Mouse (Mus musculus): Measurements from ENCODE around the gene Mad2l2. TPM values are rescaled to one million over a fixed set of nuclear protein-coding genes. Genes with fewer than 3 reads are reported as not detected.

Gene Mad2l2
- polyA plus RNA-seq, 1 experiment from 2014 or later = 71.7 TPM

DNA sequence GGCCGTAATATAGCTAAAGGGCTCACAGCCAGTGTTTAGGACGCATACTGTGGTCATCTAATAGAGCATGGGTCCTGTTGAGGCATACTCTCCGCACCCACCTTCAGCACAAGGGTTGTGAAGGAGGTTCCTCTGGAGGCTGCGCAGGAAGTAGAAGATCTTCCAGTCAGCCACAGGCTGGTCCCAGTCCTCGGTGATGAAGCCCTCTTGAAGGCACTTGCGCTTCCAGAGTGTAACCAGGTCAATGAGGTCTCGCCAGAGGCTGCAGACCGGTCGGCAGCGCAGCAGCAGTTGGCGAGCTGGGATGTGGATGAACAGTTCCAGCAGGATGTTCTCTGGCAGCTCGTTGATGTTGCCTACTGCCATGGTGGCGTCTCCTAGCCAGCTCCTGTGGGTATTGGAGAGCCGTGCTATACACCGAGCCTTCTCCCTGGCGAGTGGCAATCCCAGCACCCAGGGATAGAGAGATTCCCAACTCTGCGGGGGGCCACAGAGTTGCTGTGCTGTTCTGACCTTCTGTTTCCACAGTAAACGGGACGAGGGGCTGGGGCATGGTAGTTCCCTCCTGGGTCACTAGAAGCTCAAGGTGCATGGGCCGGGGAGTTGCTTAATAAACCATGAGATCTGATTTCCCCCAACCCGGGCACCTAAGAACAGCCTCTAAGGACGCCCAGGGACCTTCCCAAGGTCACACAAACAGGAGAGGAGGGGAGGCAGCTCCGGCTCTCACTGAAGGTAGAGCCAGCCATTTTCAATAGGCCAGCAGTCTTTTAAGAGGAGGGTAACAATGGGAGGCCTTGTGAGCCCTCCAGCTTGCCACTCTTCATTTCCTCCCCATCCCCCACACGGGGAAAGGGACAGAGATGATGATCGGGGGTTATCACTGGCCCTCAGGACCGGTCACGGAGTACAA lies 28.5 kb downstream of the Mad2l2 start:
- peak; percentile 35 for ATAC-seq (ENCODE audit: insufficient read depth, low FRiP score, low TSS enrichment)
- Histone ChIP-seq H3K9ac (ENCODE audit: low read length) (peak overlapping the region; percentile 67), H3K36me3 (ENCODE audit: control insufficient read depth, insufficient read depth, low read length) (peaks cover 5% of the 10 kb centered on the region), H3K4me3 (ENCODE audit: low read depth, low read length) (peak overlapping the region; percentile 50), H3K4me2 (ENCODE audit: low read depth) (peak overlapping the region; percentile 92), H3K27ac (ENCODE audit: low read depth, low read length) (peak overlapping the region; percentile 74), H3K27me3 (ENCODE audit: control insufficient read depth, insufficient read depth, low read length) (peaks cover 28% of the 10 kb centered on the region), H3K9me3 (ENCODE audit: control insufficient read depth, low read length) (no peaks in the 10 kb centered on the region), H3K4me1 (ENCODE audit: control insufficient read depth, insufficient read depth, low read length) (peaks cover 14% of the 10 kb centered on the region)
- 27% methylated on average over 27 of the region's 27 CpGs for WGBS
- peak; percentile 63 for DNase-seq (ENCODE audit: low spot score)

DNA sequence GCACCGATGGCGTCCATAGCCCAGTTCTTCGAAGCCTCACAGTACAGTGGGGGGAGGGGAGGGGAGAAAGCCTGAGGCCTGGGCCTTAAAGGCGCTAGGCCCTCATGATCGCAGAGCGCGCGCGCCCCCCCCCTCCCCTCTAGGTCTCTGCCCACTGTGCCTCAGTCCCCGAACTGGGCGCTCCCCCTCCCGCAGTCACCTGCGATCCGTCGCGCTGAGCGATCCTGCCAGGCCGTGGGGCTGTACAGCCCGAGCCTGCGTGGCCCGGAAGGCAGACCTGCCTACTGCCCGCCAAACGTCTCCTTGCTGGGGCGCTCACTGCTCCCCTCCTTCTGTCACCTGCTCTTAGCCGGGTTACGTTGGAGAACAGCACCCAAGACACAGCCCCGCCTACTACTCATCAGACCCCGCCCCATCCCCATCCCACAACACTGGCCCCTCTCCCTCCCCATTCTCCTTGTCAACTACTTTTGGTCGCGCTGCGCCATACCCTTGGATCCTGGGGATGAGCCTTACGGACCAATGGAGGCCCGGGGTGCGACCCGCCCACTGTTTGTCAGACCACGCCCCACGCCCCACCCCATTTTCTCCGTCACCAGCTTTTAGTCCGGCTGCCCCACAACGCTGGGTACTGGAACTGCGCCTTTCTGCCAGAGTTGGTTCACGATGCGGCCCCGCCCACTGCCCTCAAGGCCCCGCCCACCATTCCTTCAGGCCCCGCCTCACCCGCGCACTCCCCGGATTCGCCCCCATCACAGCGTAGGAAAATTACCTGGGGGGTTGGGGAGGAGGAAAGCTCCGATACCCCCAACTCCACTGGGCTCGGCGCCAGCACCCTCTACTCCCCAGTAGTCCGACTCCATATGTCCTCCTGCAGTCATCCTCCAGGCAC lies 29.6 kb downstream of the Mad2l2 start:
- peaks cover 5% of the 10 kb centered on the region for H3K36me3 ChIP-seq (ENCODE audit: control insufficient read depth, insufficient read depth, low read length)
- H3K4me1 ChIP-seq (ENCODE audit: control insufficient read depth, insufficient read depth, low read length) = peaks cover 17% of the 10 kb centered on the region
- H3K27me3 ChIP-seq (ENCODE audit: control insufficient read depth, insufficient read depth, low read length) = peaks cover 38% of the 10 kb centered on the region
- no peaks in the 10 kb centered on the region for H3K9me3 ChIP-seq (ENCODE audit: control insufficient read depth, low read length)
- H3K4me3 ChIP-seq (ENCODE audit: low read depth, low read length) = peak overlapping the region; percentile 50
- peak overlapping the region; percentile 67 for H3K9ac ChIP-seq (ENCODE audit: low read length)
- WGBS = under 1% methylated on average over 53 of the region's 55 CpGs
- DNase-seq (ENCODE audit: low spot score) = peak; percentile 97
- peak overlapping the region; percentile 92 for H3K4me2 ChIP-seq (ENCODE audit: low read depth)
- H3K27ac ChIP-seq (ENCODE audit: low read depth, low read length) = peak overlapping the region; percentile 74
- peak; percentile 92 for ATAC-seq (ENCODE audit: insufficient read depth, low FRiP score, low TSS enrichment)

DNA sequence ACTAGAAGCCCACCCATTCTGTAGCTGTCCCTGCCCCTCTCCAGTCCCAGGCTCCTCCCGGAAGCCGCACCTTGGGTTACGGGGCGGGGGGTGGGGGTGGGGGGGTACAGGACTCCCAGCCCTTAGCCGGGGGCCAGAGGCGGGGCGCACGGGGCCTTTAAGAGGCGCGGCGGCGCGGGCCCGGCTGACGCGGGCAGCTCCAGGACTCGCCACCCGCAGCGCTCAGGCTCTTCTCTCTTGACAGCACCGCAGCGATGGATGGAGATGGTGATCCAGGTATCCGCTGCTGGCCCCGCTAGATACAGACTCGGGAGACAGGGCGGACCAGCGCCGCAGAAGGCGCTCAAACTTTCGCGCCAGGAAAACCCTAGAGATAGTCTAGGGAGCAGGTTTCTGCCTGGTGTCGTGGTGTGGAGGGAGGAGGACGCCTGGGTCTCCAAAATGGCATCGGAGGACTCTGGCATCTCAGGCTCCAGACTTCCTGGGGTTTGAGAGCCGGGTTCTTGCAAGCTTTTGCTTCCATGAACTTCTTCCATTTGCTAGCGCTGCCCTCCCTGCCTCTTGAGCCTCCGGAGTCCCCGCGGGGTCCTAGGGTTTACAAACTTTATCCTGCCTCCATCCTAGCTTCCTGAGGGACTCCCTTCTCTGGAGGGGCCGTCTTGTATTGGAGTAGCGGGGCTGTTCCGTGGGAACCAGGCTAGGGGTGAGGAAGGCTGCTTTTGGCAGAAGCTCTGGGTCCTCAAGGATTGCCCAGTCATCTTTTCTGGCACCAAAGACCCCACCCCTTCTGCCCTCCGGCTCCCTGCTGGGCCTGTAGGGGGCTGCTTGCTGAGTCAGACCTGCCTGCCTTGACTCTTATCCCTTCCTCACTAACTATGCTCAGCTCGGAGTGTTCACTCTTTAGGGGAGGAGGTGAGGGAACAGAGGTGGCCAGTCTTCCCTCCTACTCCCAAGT lies 30.5 kb downstream of the Mad2l2 start, which contains the start of the genes Fbxo44 and Fbxo2:
Gene Fbxo44, minus strand, starts transcription at position 47 of the 955 bp plus-strand sequence.
Gene Fbxo2, plus strand, starts transcription at position 186 of the 955 bp plus-strand sequence.
- WGBS = 2% methylated on average over 40 of the region's 43 CpGs
- peak within 1 kb of the TSS; percentile 92 for H3K4me2 ChIP-seq (ENCODE audit: low read depth)
- H3K27me3 ChIP-seq (ENCODE audit: control insufficient read depth, insufficient read depth, low read length) = peaks cover 47% of the 10 kb centered on the region
- no peaks in the 10 kb centered on the region for H3K9me3 ChIP-seq (ENCODE audit: control insufficient read depth, low read length)
- H3K4me3 ChIP-seq (ENCODE audit: low read depth, low read length) = peak within 1 kb of the TSS; percentile 50
- peak; percentile 21; the same call in 1 of the 2 replicates for ATAC-seq (ENCODE audit: insufficient read depth, low FRiP score, low TSS enrichment)
- peak within 1 kb of the TSS; percentile 67 for H3K9ac ChIP-seq (ENCODE audit: low read length)
- no peak for DNase-seq (ENCODE audit: low spot score)
- peaks cover 4% of the 10 kb centered on the region for H3K36me3 ChIP-seq (ENCODE audit: control insufficient read depth, insufficient read depth, low read length)
- H3K27ac ChIP-seq (ENCODE audit: low read depth, low read length) = peak within 1 kb of the TSS; percentile 74
- H3K4me1 ChIP-seq (ENCODE audit: control insufficient read depth, insufficient read depth, low read length) = peaks cover 17% of the 10 kb centered on the region

DNA sequence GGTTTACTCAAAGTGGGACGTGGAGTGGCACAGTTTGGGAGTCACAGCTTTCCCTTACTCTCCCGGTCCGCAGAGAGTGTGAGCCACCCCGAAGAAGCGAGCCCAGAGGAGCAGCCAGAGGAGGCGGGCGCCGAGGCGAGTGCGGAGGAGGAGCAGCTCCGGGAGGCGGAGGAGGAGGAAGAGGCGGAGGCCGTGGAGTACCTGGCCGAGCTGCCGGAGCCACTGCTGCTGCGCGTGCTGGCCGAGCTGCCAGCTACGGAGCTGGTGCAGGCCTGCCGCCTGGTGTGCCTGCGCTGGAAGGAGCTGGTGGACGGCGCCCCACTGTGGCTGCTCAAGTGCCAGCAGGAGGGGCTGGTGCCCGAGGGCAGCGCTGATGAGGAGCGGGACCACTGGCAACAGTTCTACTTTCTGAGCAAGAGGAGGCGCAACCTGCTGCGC lies 33.8 kb downstream of the Mad2l2 start:
- under 1% methylated on average over 28 of the region's 29 CpGs for WGBS
- no peaks in the 10 kb centered on the region for H3K9me3 ChIP-seq (ENCODE audit: control insufficient read depth, low read length)
- no peak overlapping the region for H3K27ac ChIP-seq (ENCODE audit: low read depth, low read length)
- ATAC-seq (ENCODE audit: insufficient read depth, low FRiP score, low TSS enrichment) (no peak), DNase-seq (ENCODE audit: low spot score) (peak; percentile 81)
- no peaks in the 10 kb centered on the region for H3K36me3 ChIP-seq (ENCODE audit: control insufficient read depth, insufficient read depth, low read length)
- peaks cover 16% of the 10 kb centered on the region for H3K4me1 ChIP-seq (ENCODE audit: control insufficient read depth, insufficient read depth, low read length)
- peak overlapping the region; percentile 2; the same call in 1 of the 2 replicates for H3K4me3 ChIP-seq (ENCODE audit: low read depth, low read length)
- peaks cover 59% of the 10 kb centered on the region for H3K27me3 ChIP-seq (ENCODE audit: control insufficient read depth, insufficient read depth, low read length)
- no peak overlapping the region; the same call in 1 of the 2 replicates for H3K9ac ChIP-seq (ENCODE audit: low read length)
- peak overlapping the region; percentile 35 for H3K4me2 ChIP-seq (ENCODE audit: low read depth)

DNA sequence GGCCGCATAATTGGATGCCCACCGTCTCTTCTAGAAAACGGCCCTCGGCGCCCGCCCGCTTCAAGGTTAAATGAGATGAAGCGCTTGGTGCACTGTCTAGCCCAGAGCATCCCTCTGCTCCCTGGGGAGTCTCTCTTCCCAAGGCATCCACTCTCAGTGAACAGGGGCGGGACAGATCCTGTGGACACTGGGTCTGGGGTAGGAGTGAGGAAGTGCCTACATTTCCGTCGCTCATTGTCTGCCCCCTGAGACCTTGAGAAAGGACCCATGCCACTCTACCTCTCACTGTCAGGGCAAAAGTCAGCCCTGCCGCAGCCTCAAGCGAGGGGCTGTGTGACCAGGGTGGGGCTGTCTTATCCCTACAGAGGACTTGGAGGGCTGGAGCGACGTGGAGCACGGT lies 34.3 kb downstream of the Mad2l2 start:
- H3K9me3 ChIP-seq (ENCODE audit: control insufficient read depth, low read length) = no peaks in the 10 kb centered on the region
- WGBS = 2% methylated on average over 16 of the region's 16 CpGs
- no peaks in the 10 kb centered on the region for H3K36me3 ChIP-seq (ENCODE audit: control insufficient read depth, insufficient read depth, low read length)
- H3K9ac ChIP-seq (ENCODE audit: low read length) = peak overlapping the region; percentile 4; the same call in 1 of the 2 replicates
- DNase-seq (ENCODE audit: low spot score) (no peak), ATAC-seq (ENCODE audit: insufficient read depth, low FRiP score, low TSS enrichment) (no peak)
- H3K4me2 ChIP-seq (ENCODE audit: low read depth) = peak overlapping the region; percentile 35; the same call in 1 of the 2 replicates
- peaks cover 16% of the 10 kb centered on the region for H3K4me1 ChIP-seq (ENCODE audit: control insufficient read depth, insufficient read depth, low read length)
- peak overlapping the region; percentile 2; the same call in 1 of the 2 replicates for H3K4me3 ChIP-seq (ENCODE audit: low read depth, low read length)
- H3K27ac ChIP-seq (ENCODE audit: low read depth, low read length) = no peak overlapping the region
- peaks cover 59% of the 10 kb centered on the region for H3K27me3 ChIP-seq (ENCODE audit: control insufficient read depth, insufficient read depth, low read length)

DNA sequence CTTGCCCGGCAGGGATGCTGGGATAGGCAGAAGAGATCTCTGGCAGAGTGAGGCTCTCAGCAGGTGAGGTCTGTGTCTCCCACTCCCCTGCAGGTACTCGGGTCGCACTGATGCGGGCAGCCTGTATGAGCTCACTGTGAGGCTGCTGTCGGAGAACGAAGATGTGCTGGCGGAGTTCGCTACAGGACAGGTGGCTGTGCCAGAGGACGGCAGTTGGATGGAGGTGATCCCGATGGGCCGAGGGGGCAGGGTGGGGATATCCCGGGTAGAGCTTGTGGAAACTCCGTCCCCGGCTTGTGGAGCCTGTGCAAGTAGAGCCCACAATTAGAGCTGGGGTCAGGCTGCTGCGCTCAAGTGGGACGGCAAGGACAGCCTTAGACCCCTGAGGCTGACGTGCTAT lies 35.4 kb downstream of the Mad2l2 start:
- Histone ChIP-seq H3K36me3 (ENCODE audit: control insufficient read depth, insufficient read depth, low read length) (no peaks in the 10 kb centered on the region), H3K27me3 (ENCODE audit: control insufficient read depth, insufficient read depth, low read length) (peaks cover 56% of the 10 kb centered on the region), H3K9me3 (ENCODE audit: control insufficient read depth, low read length) (no peaks in the 10 kb centered on the region), H3K9ac (ENCODE audit: low read length) (no peak overlapping the region), H3K4me2 (ENCODE audit: low read depth) (no peak overlapping the region), H3K27ac (ENCODE audit: low read depth, low read length) (no peak overlapping the region), H3K4me3 (ENCODE audit: low read depth, low read length) (no peak overlapping the region), H3K4me1 (ENCODE audit: control insufficient read depth, insufficient read depth, low read length) (peaks cover 16% of the 10 kb centered on the region)
- no peak for DNase-seq (ENCODE audit: low spot score)
- WGBS = 8% methylated on average over 17 of the region's 17 CpGs
- ATAC-seq (ENCODE audit: insufficient read depth, low FRiP score, low TSS enrichment) = no peak

DNA sequence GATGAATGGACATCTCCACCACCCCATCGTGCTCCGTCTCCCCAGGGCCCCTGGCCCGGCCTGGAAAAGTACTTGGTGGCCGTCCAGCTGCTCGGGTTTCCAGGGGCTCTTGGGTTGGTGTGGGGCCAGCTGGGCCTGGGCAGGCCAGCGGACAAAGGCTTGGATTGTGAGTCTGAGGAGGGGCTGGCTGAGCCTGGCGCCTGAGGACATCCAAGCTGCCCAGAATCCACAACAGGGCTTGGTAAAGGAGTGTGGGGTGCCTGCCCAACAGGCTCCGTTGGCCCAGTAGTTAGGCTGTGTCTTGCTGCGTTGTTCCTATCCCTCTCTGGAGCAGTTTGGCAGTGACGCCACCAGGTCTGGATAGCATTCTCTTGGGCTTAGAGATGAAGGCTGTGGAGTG lies 36.2 kb downstream of the Mad2l2 start:
- Histone ChIP-seq H3K9me3 (ENCODE audit: control insufficient read depth, low read length) (no peaks in the 10 kb centered on the region), H3K4me1 (ENCODE audit: control insufficient read depth, insufficient read depth, low read length) (peaks cover 13% of the 10 kb centered on the region), H3K27ac (ENCODE audit: low read depth, low read length) (no peak overlapping the region), H3K27me3 (ENCODE audit: control insufficient read depth, insufficient read depth, low read length) (peaks cover 50% of the 10 kb centered on the region), H3K4me3 (ENCODE audit: low read depth, low read length) (no peak overlapping the region), H3K4me2 (ENCODE audit: low read depth) (peak overlapping the region; percentile 29), H3K36me3 (ENCODE audit: control insufficient read depth, insufficient read depth, low read length) (no peaks in the 10 kb centered on the region), H3K9ac (ENCODE audit: low read length) (no peak overlapping the region)
- ATAC-seq (ENCODE audit: insufficient read depth, low FRiP score, low TSS enrichment) (peak; percentile 35; the same call in 1 of the 2 replicates), DNase-seq (ENCODE audit: low spot score) (peak; percentile 55)
- 7% methylated on average over 10 of the region's 10 CpGs for WGBS

Data from neural tube, embryonic 11.5 days (tissue).